Mouse (Mus musculus): ENCODE measurements around the gene 2610528J11Rik. TPM values are rescaled to one million over a fixed set of nuclear protein-coding genes. Genes with fewer than 3 reads are reported as not detected.

Gene 2610528J11Rik
- total and polyA plus RNA-seq, 3 experiments, result 0.37 TPM; not detected in 2

GRCm38 (mm10) chr4:118553039-118553649, 26.3 kb downstream of the 2610528J11Rik start:
- DNase-seq, result no peak
- WGBS, result 67% methylated on average over 3 of the region's 3 CpGs
- H3K9ac ChIP-seq (ENCODE audit: low read depth, low read length), result no peak overlapping the region
- no peak overlapping the region for H3K27ac ChIP-seq
- H3K79me2 ChIP-seq (replicated peaks; ENCODE audit: control insufficient read depth, insufficient read depth, low read length), result no peaks in the 10 kb centered on the region
- no peaks in the 10 kb centered on the region for H3K27me3 ChIP-seq (ENCODE audit: control insufficient read depth, insufficient read depth, low read length)
- no peak overlapping the region for H3K4me3 ChIP-seq
- intact Hi-C loops (cut with DNase I), result no loop called here
- TF ChIP-seq EP300 (IDR thresholded peaks at IDR 0.05; ENCODE audit: insufficient read depth, low read depth, low read length), result no peak
- no peak for TF ChIP-seq CTCF (IDR thresholded peaks at IDR 0.05)
- TF ChIP-seq POLR2A (IDR thresholded peaks at IDR 0.05; ENCODE audit: insufficient read depth, low read depth, low read length), result no peak
- H3K4me1 ChIP-seq (ENCODE audit: control insufficient read depth, insufficient read depth, low read length), result no peaks in the 10 kb centered on the region
- no peaks in the 10 kb centered on the region for H3K36me3 ChIP-seq (ENCODE audit: control insufficient read depth, insufficient read depth, low read length)

DNA sequence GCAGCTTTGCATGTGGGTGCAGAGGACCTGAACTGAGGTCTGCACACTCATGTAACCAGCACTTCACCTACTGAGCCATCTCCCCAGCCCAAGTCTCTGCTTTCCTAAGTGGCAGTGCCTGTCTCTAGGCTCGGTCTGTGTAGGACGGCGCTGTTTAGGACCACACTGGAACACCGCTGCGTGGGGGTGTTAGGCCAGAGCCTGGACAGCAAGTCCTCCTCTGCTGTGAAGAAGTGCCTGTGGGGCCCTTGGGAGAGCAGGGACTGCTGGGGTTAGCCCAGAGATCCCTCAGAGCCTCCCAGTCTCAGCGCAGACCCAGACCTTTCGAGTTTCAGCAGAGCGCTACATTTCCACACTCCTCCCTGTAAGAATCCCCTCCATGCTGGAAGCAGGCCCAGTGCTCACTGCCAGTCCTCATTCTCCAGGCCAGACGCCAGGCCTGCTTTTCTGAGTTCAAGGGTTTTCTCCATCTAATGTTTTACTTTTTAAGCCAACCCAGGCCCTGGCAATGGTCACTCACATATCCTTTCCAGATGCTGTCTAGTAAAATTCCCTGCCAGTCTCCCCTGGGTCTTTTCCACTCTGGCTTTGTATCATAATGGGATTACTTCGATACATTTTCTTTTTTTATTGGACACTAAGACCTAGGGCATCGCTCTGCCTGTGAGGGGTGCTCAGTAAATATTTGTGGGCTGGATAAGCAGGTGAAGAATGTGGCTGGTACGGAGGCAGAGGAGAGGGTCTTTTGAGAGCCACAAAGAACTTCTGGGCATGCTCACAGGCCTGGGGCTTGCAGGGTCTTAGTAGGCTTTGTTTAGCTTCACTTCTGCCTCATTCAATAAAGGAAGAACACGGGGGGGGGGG, 37.5 kb downstream of the 2610528J11Rik start:
- Histone ChIP-seq H3K27ac (no peak overlapping the region), H3K4me3 (no peak overlapping the region)
- intact Hi-C loops (cut with DNase I), result no loop called here

GRCm38 (mm10) chr4:118564926-118565279, 38.1 kb downstream of the 2610528J11Rik start:
- Histone ChIP-seq H3K9ac (ENCODE audit: low read depth, low read length) (no peak overlapping the region), H3K27ac (no peak overlapping the region), H3K79me2 (replicated peaks; ENCODE audit: control insufficient read depth, insufficient read depth, low read length) (no peaks in the 10 kb centered on the region), H3K27me3 (ENCODE audit: control insufficient read depth, insufficient read depth, low read length) (no peaks in the 10 kb centered on the region), H3K36me3 (ENCODE audit: control insufficient read depth, insufficient read depth, low read length) (no peaks in the 10 kb centered on the region), H3K4me3 (no peak overlapping the region), H3K4me1 (ENCODE audit: control insufficient read depth, insufficient read depth, low read length) (no peaks in the 10 kb centered on the region; the same call in 1 of the 2 replicates)
- DNase-seq, result no peak
- intact Hi-C loops (cut with DNase I), result loop anchor here (5.0 kb wide), 3 partner anchors 78 to 348 kb away; no protein-coding TSS in a partner anchor
- WGBS, result 65% methylated on average over 3 of the region's 3 CpGs
- no peak for TF ChIP-seq CTCF (IDR thresholded peaks at IDR 0.05)
- no peak for TF ChIP-seq POLR2A (IDR thresholded peaks at IDR 0.05; ENCODE audit: insufficient read depth, low read depth, low read length)
- no peak for TF ChIP-seq EP300 (IDR thresholded peaks at IDR 0.05; ENCODE audit: insufficient read depth, low read depth, low read length)

More for the DNA sequence above, 37.5 kb downstream of the 2610528J11Rik start:
- no peaks in the 10 kb centered on the region; the same call in 1 of the 2 replicates for H3K4me1 ChIP-seq (ENCODE audit: control insufficient read depth, insufficient read depth, low read length)
- H3K79me2 ChIP-seq (replicated peaks; ENCODE audit: control insufficient read depth, insufficient read depth, low read length), result no peaks in the 10 kb centered on the region
- WGBS, result 67% methylated on average over 13 of the region's 13 CpGs
- H3K27me3 ChIP-seq (ENCODE audit: control insufficient read depth, insufficient read depth, low read length), result no peaks in the 10 kb centered on the region
- no peaks in the 10 kb centered on the region for H3K36me3 ChIP-seq (ENCODE audit: control insufficient read depth, insufficient read depth, low read length)
- no peak overlapping the region for H3K9ac ChIP-seq (ENCODE audit: low read depth, low read length)
- no peak for TF ChIP-seq POLR2A (IDR thresholded peaks at IDR 0.05; ENCODE audit: insufficient read depth, low read depth, low read length)
- no peak for TF ChIP-seq CTCF (IDR thresholded peaks at IDR 0.05)
- TF ChIP-seq EP300 (IDR thresholded peaks at IDR 0.05; ENCODE audit: insufficient read depth, low read depth, low read length), result no peak
- no peak for DNase-seq

- intact Hi-C loops (cut with DNase I), result loop anchor here (5.0 kb wide), 3 partner anchors 79 to 349 kb away; no protein-coding TSS in a partner anchor
- DNase-seq, result peak; percentile 43 to 44
- Histone ChIP-seq H3K27me3 (ENCODE audit: control insufficient read depth, insufficient read depth, low read length) (no peaks in the 10 kb centered on the region), H3K4me3 (no peak overlapping the region), H3K27ac (no peak overlapping the region), H3K4me1 (ENCODE audit: control insufficient read depth, insufficient read depth, low read length) (no peaks in the 10 kb centered on the region; the same call in 1 of the 2 replicates), H3K79me2 (replicated peaks; ENCODE audit: control insufficient read depth, insufficient read depth, low read length) (no peaks in the 10 kb centered on the region), H3K9ac (ENCODE audit: low read depth, low read length) (no peak overlapping the region), H3K36me3 (ENCODE audit: control insufficient read depth, insufficient read depth, low read length) (no peaks in the 10 kb centered on the region)
- TF ChIP-seq CTCF (IDR thresholded peaks at IDR 0.05) (no peak), EP300 (IDR thresholded peaks at IDR 0.05; ENCODE audit: insufficient read depth, low read depth, low read length) (0 out of 2 replicates have a peak, but pooled peaks have one; percentile 35), POLR2A (IDR thresholded peaks at IDR 0.05; ENCODE audit: insufficient read depth, low read depth, low read length) (no peak)
- WGBS, result 30% methylated on average over 7 of the region's 7 CpGs
Measured at GRCm38 (mm10) chr4:118566161-118566676, 39.4 kb downstream of the 2610528J11Rik start.

DNA sequence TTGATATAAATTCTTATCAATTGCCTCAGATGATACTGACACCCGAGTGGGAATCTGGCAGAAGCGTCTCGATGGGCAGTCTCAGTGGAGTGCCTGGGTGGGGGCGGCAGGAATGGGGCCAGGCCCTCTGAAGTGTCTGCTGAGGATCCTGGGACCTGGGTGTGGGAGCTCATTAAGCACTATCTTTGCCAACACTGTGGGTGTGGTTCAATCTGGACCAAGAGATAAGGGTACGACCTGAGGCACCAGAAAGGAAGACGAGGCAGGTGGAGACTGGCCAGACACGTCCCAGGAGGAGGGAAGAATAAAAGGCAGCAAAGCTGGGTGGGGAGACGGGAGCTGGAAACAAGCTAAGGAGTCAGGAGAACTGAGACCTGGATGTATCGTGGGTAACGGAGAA, 41.9 kb downstream of the 2610528J11Rik start:
- peak in 1 of 2 experiments; percentile 34 for DNase-seq
- H3K27ac ChIP-seq, result no peak overlapping the region
- intact Hi-C loops (cut with DNase I), result loop anchor here (5.0 kb wide), 3 partner anchors 81 to 351 kb away; no protein-coding TSS in a partner anchor
- no peaks in the 10 kb centered on the region for H3K36me3 ChIP-seq (ENCODE audit: control insufficient read depth, insufficient read depth, low read length)
- no peak overlapping the region for H3K4me3 ChIP-seq
- no peaks in the 10 kb centered on the region for H3K79me2 ChIP-seq (replicated peaks; ENCODE audit: control insufficient read depth, insufficient read depth, low read length)
- no peaks in the 10 kb centered on the region for H3K27me3 ChIP-seq (ENCODE audit: control insufficient read depth, insufficient read depth, low read length)
- H3K9ac ChIP-seq (ENCODE audit: low read depth, low read length), result no peak overlapping the region
- WGBS, result 26% methylated on average over 10 of the region's 10 CpGs
- TF ChIP-seq POLR2A (IDR thresholded peaks at IDR 0.05; ENCODE audit: insufficient read depth, low read depth, low read length), result no peak
- no peak for TF ChIP-seq CTCF (IDR thresholded peaks at IDR 0.05)
- TF ChIP-seq EP300 (IDR thresholded peaks at IDR 0.05; ENCODE audit: insufficient read depth, low read depth, low read length), result no peak
- no peaks in the 10 kb centered on the region; the same call in 1 of the 2 replicates for H3K4me1 ChIP-seq (ENCODE audit: control insufficient read depth, insufficient read depth, low read length)
